Mouse (Mus musculus) T-helper 1 cell (primary cell): ENCODE results near the gene Zfyve1.

Experiments used
- in situ Hi-C: fragments of 300-600 bp; cut with MboI, MseI; formaldehyde crosslinking; loops from one replicate; pipeline ENCODE4 v1.15.1; 2025; ENCODE audit warnings: high pct_unique_total_duplicates

The Zfyve1 gene

GRCm38 (mm10) chr12:83580283-83580682, 16.7 kb downstream of the Zfyve1 start:
- in situ Hi-C loops = no loop called here

- in situ Hi-C loops = no loop called here
These were observed 18.0 kb downstream of the Zfyve1 start for GRCm38 (mm10) chr12:83578896-83579569.

GRCm38 (mm10) chr12:83578356-83578755, 18.7 kb downstream of the Zfyve1 start:
- in situ Hi-C loops = no loop called here

- in situ Hi-C loops = no loop called here
These were observed 19.6 kb downstream of the Zfyve1 start for GRCm38 (mm10) chr12:83577445-83577844.

- in situ Hi-C loops = no loop called here
These were observed 24.3 kb downstream of the Zfyve1 start for GRCm38 (mm10) chr12:83572717-83573116.

- in situ Hi-C loops = no loop called here
These were observed 27.2 kb downstream of the Zfyve1 start for GRCm38 (mm10) chr12:83569866-83570265.

GRCm38 (mm10) chr12:83562589-83562988, 34.4 kb downstream of the Zfyve1 start:
- in situ Hi-C loops = no loop called here

GRCm38 (mm10) chr12:83560189-83560588, 36.8 kb downstream of the Zfyve1 start:
- in situ Hi-C loops = no loop called here

- in situ Hi-C loops = no loop called here
These were observed 38.5 kb downstream of the Zfyve1 start for GRCm38 (mm10) chr12:83558496-83558895.

- in situ Hi-C loops = no loop called here
These were observed 41.4 kb downstream of the Zfyve1 start for GRCm38 (mm10) chr12:83555605-83556004.

- in situ Hi-C loops = no loop called here
These were observed 43.2 kb downstream of the Zfyve1 start for GRCm38 (mm10) chr12:83553816-83554215.

- in situ Hi-C loops = no loop called here
These were observed 45.7 kb downstream of the Zfyve1 start for GRCm38 (mm10) chr12:83551305-83551704.

GRCm38 (mm10) chr12:83544791-83545190, 52.2 kb downstream of the Zfyve1 start:
- in situ Hi-C loops = no loop called here

GRCm38 (mm10) chr12:83543997-83544396, 53.0 kb downstream of the Zfyve1 start:
- in situ Hi-C loops = no loop called here

- in situ Hi-C loops = loop anchor here (10.0 kb wide), 1 partner anchor 769 kb away; no protein-coding TSS in a partner anchor
These were observed 61.0 kb downstream of the Zfyve1 start for GRCm38 (mm10) chr12:83536039-83536438.

- in situ Hi-C loops = loop anchor here (10.0 kb wide), 1 partner anchor 769 kb away; no protein-coding TSS in a partner anchor
These were observed 61.6 kb downstream of the Zfyve1 start for GRCm38 (mm10) chr12:83535428-83535827.

- in situ Hi-C loops = loop anchor here (10.0 kb wide), 1 partner anchor 771 kb away; no protein-coding TSS in a partner anchor
These were observed 62.8 kb downstream of the Zfyve1 start for GRCm38 (mm10) chr12:83534190-83534589.

- in situ Hi-C loops = loop anchor here (10.0 kb wide), 1 partner anchor 772 kb away; no protein-coding TSS in a partner anchor
These were observed 64.1 kb downstream of the Zfyve1 start for GRCm38 (mm10) chr12:83532966-83533365.

GRCm38 (mm10) chr12:83531992-83532391, 65.0 kb downstream of the Zfyve1 start:
- in situ Hi-C loops = loop anchor here (10.0 kb wide), 1 partner anchor 773 kb away; no protein-coding TSS in a partner anchor

GRCm38 (mm10) chr12:83528665-83529064, 68.4 kb downstream of the Zfyve1 start:
- in situ Hi-C loops = no loop called here

GRCm38 (mm10) chr12:83527816-83528215, 69.2 kb downstream of the Zfyve1 start:
- in situ Hi-C loops = no loop called here

- in situ Hi-C loops = no loop called here
These were observed 71.0 kb downstream of the Zfyve1 start for GRCm38 (mm10) chr12:83525822-83526544.

- in situ Hi-C loops = no loop called here
These were observed 72.7 kb downstream of the Zfyve1 start for GRCm38 (mm10) chr12:83524329-83524728.
